Mouse (Mus musculus) cortical plate, adult 2 months (tissue): ENCODE results near the gene Cdkl4.

ENCODE experiments used
- CTCF ChIP-seq: fragments of 200-500 bp; IDR thresholded peaks from 2 replicates; pipeline ENCODE4 v1.5.1; 2011; ENCODE audit warnings: mild to moderate bottlenecking, control low read depth, low read length; ENCODE audit not compliant: insufficient read depth; ENCODE audit errors: extremely low read depth
- POLR2A ChIP-seq: fragments of 200-500 bp; IDR thresholded peaks from 2 replicates; pipeline ENCODE4 v1.6.1; 2011; ENCODE audit warnings: mild to moderate bottlenecking, low read length, control low read depth; ENCODE audit not compliant: insufficient read depth; ENCODE audit errors: extremely low read depth

DNA sequence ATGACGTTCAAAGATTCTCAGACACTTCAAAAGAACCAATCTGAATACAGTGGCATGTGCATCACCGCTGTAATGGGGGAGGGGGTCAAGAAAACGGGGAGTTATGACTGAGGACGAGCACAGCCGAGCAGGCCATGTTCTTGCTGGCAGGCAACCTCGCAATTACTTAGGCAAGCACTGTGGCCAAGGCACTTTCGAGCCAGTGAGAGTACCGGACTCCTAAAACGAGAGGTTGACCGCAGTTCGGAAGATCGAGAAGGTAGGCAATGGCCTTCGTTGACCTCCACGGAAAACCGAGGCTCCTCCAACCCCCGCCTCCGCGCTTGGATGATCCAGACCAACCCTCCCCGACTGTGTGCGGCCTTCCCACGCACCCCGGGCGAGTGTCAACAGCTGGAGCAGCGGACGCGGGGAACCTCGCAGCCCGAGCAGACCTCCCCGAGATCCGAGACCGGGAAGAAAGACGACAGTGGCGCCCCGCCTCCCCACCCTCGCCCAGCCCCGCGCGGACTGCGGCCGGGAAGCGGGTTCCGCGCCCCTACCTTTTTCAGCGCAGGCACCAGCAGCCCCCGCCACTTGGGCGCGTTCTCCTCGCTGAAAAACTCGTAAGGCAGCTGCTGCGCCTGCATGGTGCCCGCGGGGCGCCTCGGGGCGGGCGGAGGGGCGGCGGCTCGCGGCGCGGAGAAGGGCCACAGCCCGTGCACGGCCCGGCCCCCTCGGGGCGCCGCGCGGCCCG lies 98.2 kb downstream of the Cdkl4 start:
- TF ChIP-seq CTCF = no peak
- peak; percentile 50; the same call in 1 of the 2 replicates for TF ChIP-seq POLR2A
